ENCODE assay signal across 27 mouse cellular contexts in genomic region chr15:98626078-98626477, GRCm38 (mm10). TPM values are rescaled to one million over a fixed set of nuclear protein-coding genes. Genes with fewer than 3 reads are reported as not detected.
DNase-seq lines count a peak whose midpoint lies in the region; ATAC-seq and TF ChIP-seq lines count a peak whose summit lies in the region.
"Had no signal": no experiment of that assay in that cellular context is flagged by ENCODE, and none has a peak within 500 bp of the region (broad histone marks: within the 10 kb centered on the region; RNA-seq: fewer than 3 reads in every experiment).

No protein-coding gene starts in this region.

- intact Hi-C loops in heart, postnatal 10 days (cut with DNase I): no loop called here

- H3K27ac ChIP-seq in heart, postnatal 0 days (ENCODE audit: low read depth): no peak overlapping the region
- H3K27ac ChIP-seq in midbrain, embryonic 12.5 days (replicated peaks): no peak overlapping the region
- H3K27ac ChIP-seq in midbrain, embryonic 14.5 days (replicated peaks; ENCODE audit: low read depth, low read length): no peak overlapping the region
- H3K27ac ChIP-seq in hindbrain, embryonic 12.5 days: no peak overlapping the region
- H3K27ac ChIP-seq: embryonic facial prominence, embryonic 12.5 days; hindbrain, embryonic 13.5 days; layer of hippocampus, adult 2 months; liver, embryonic 14.5 days; lung, embryonic 15.5 days; midbrain, embryonic 13.5 days; neural tube, embryonic 15.5 days; stomach, postnatal 0 days had no signal

- no peak overlapping the region for H3K9ac ChIP-seq in heart, postnatal 0 days (replicated peaks; ENCODE audit: low read depth, low read length)
- no peak overlapping the region for H3K9ac ChIP-seq in midbrain, embryonic 12.5 days (replicated peaks)
- no peak overlapping the region for H3K9ac ChIP-seq in midbrain, embryonic 14.5 days (replicated peaks; ENCODE audit: low read length)
- H3K9ac ChIP-seq in hindbrain, embryonic 12.5 days: no peak overlapping the region
- H3K9ac ChIP-seq: embryonic facial prominence, embryonic 12.5 days; hindbrain, embryonic 13.5 days; liver, embryonic 14.5 days; lung, embryonic 15.5 days; midbrain, embryonic 13.5 days; neural tube, embryonic 15.5 days had no signal

- no peak for TF ChIP-seq CTCF in heart, postnatal 0 days (IDR thresholded peaks at IDR 0.05; ENCODE audit: low read depth)

- no peak overlapping the region for H3K4me3 ChIP-seq in heart, postnatal 0 days (ENCODE audit: low read depth, low read length)
- H3K4me3 ChIP-seq in midbrain, embryonic 12.5 days: no peak overlapping the region
- no peak overlapping the region for H3K4me3 ChIP-seq in midbrain, embryonic 14.5 days (replicated peaks; ENCODE audit: low read depth, low read length)
- no peak overlapping the region for H3K4me3 ChIP-seq in hindbrain, embryonic 12.5 days
- H3K4me3 ChIP-seq: embryonic facial prominence, embryonic 12.5 days; hindbrain, embryonic 13.5 days; layer of hippocampus, adult 2 months; lung, embryonic 15.5 days; midbrain, embryonic 13.5 days; neural tube, embryonic 15.5 days had no signal

- peak; percentile 55 for ATAC-seq in heart, postnatal 0 days (ENCODE audit: insufficient read depth, low read depth)
- ATAC-seq in midbrain, embryonic 12.5 days (ENCODE audit: low FRiP score, low read depth): no peak
- ATAC-seq in midbrain, embryonic 14.5 days (ENCODE audit: low FRiP score, low TSS enrichment): no peak
- no peak for ATAC-seq in hindbrain, embryonic 12.5 days (ENCODE audit: low FRiP score)
- ATAC-seq: forebrain, embryonic 16.5 days; inflammation-experienced regulatory T-cells, adult 6 months; midbrain, embryonic 13.5 days had no signal

- H3K9me3 ChIP-seq in heart, postnatal 0 days (replicated peaks; ENCODE audit: control insufficient read depth, low read length): no peaks in the 10 kb centered on the region; the same call in 1 of the 2 replicates
- H3K9me3 ChIP-seq in midbrain, embryonic 12.5 days: no peaks in the 10 kb centered on the region
- no peaks in the 10 kb centered on the region for H3K9me3 ChIP-seq in midbrain, embryonic 14.5 days (ENCODE audit: control insufficient read depth, low read length)
- no peaks in the 10 kb centered on the region for H3K9me3 ChIP-seq in hindbrain, embryonic 12.5 days (replicated peaks)
- H3K9me3 ChIP-seq: embryonic facial prominence, embryonic 12.5 days; hindbrain, embryonic 13.5 days; lung, embryonic 15.5 days; midbrain, embryonic 13.5 days; neural tube, embryonic 15.5 days had no signal

- no peak for TF ChIP-seq EP300 in heart, postnatal 0 days (IDR thresholded peaks at IDR 0.05; ENCODE audit: low read depth)

- peak overlapping the region; percentile 8; the same call in 1 of the 2 replicates for H3K4me2 ChIP-seq in heart, postnatal 0 days (ENCODE audit: low read depth, low read length)
- 0 out of 2 replicates have a peak overlapping the region, but pooled peaks have one; percentile 5 for H3K4me2 ChIP-seq in midbrain, embryonic 12.5 days (replicated peaks)
- no peak overlapping the region for H3K4me2 ChIP-seq in midbrain, embryonic 14.5 days (ENCODE audit: low read length)
- no peak overlapping the region for H3K4me2 ChIP-seq in hindbrain, embryonic 12.5 days (replicated peaks)
- H3K4me2 ChIP-seq: embryonic facial prominence, embryonic 12.5 days; heart, embryonic 11.5 days; hindbrain, embryonic 13.5 days; lung, embryonic 15.5 days; midbrain, embryonic 13.5 days; neural tube, embryonic 15.5 days had no signal

- 11% methylated on average over 8 of the region's 8 CpGs for WGBS in heart, postnatal 0 days
- 21% methylated on average over 8 of the region's 8 CpGs for WGBS in midbrain, embryonic 12.5 days
- WGBS in midbrain, embryonic 14.5 days: 20% methylated on average over 8 of the region's 8 CpGs
- 27% methylated on average over 8 of the region's 8 CpGs for WGBS in hindbrain, embryonic 12.5 days

- no peaks in the 10 kb centered on the region for H3K36me3 ChIP-seq in heart, postnatal 0 days (replicated peaks; ENCODE audit: control insufficient read depth, insufficient read depth, low read length)
- no peaks in the 10 kb centered on the region for H3K36me3 ChIP-seq in midbrain, embryonic 12.5 days
- H3K36me3 ChIP-seq in midbrain, embryonic 14.5 days (ENCODE audit: control insufficient read depth, insufficient read depth, low read length): no peaks in the 10 kb centered on the region
- H3K36me3 ChIP-seq in hindbrain, embryonic 12.5 days: no peaks in the 10 kb centered on the region
- H3K36me3 ChIP-seq: embryonic facial prominence, embryonic 12.5 days; hindbrain, embryonic 13.5 days; lung, embryonic 15.5 days; midbrain, embryonic 13.5 days; neural tube, embryonic 15.5 days had no signal

- H3K27me3 ChIP-seq in heart, postnatal 0 days (ENCODE audit: control insufficient read depth, insufficient read depth, low read length): peaks cover 17% of the 10 kb centered on the region
- H3K27me3 ChIP-seq in midbrain, embryonic 12.5 days: peaks cover 54% of the 10 kb centered on the region
- H3K27me3 ChIP-seq in midbrain, embryonic 14.5 days (ENCODE audit: control insufficient read depth, insufficient read depth, low read length): peaks cover 12% of the 10 kb centered on the region; the same call in 1 of the 2 replicates
- peaks cover 34% of the 10 kb centered on the region for H3K27me3 ChIP-seq in hindbrain, embryonic 12.5 days
- H3K27me3 ChIP-seq: neural tube, embryonic 15.5 days had no signal

- H3K4me1 ChIP-seq in heart, postnatal 0 days (ENCODE audit: control insufficient read depth, insufficient read depth): peaks cover 7% of the 10 kb centered on the region
- peaks cover 23% of the 10 kb centered on the region for H3K4me1 ChIP-seq in midbrain, embryonic 12.5 days
- H3K4me1 ChIP-seq in midbrain, embryonic 14.5 days (ENCODE audit: control insufficient read depth, insufficient read depth, low read length): peaks cover 12% of the 10 kb centered on the region
- peaks cover 34% of the 10 kb centered on the region for H3K4me1 ChIP-seq in hindbrain, embryonic 12.5 days

- no peak for DNase-seq in heart, postnatal 0 days (ENCODE audit: low spot score)
- DNase-seq in heart, postnatal 10 days: no peak
- DNase-seq in midbrain, embryonic 14.5 days: no peak
- DNase-seq in R1 (ENCODE audit: low read depth, low spot score): peak; percentile 77
- DNase-seq in adrenal gland, postnatal 25 days: no peak
- DNase-seq: adrenal gland, adult 8-10 months; cerebellum, adult 9-11 months; gastrocnemius, postnatal 36 days; kidney, postnatal 10 days; right cerebral cortex, postnatal 14 days had no signal

RNA-seq across cellular contexts. Expression of gene Cacnb3, which starts 4.6 kb away (rescaled TPM):
- 15.6 and 19.4 TPM in 2 replicates for total RNA-seq in heart, postnatal 0 days (2014; rRNA removed; ENCODE audit: low replicate concordance)
- 5.7 and 6.1 TPM in 2 replicates for polyA plus RNA-seq in heart, postnatal 0 days (2015; fragmentation: Nextera tagmentation; extraction: Ambion mirVana)
- 10 to 100 TPM; 13.6 to 14.0 TPM for total RNA-seq in heart, postnatal 10 days (2021)
- 86.2 and 99.6 TPM in 2 replicates for polyA plus RNA-seq in midbrain, embryonic 12.5 days (2016; fragmentation: Nextera tagmentation; extraction: Ambion mirVana)
- polyA plus RNA-seq in midbrain, embryonic 14.5 days (2014; fragmentation: Nextera tagmentation; extraction: Ambion mirVana): 130 and 136 TPM in 2 replicates
- 12.6 and 14.3 TPM in 2 replicates for total RNA-seq in adrenal gland, postnatal 25 days (2021)
- 110 and 113 TPM in 2 replicates for polyA plus RNA-seq in hindbrain, embryonic 12.5 days (2016; fragmentation: Nextera tagmentation; extraction: Ambion mirVana)

RNA-seq across cellular contexts. Expression of gene Adcy6, which starts 16.2 kb away (rescaled TPM):
- 200 and 216 TPM in 2 replicates for total RNA-seq in heart, postnatal 0 days (2014; rRNA removed; ENCODE audit: low replicate concordance)
- polyA plus RNA-seq in heart, postnatal 0 days (2015; fragmentation: Nextera tagmentation; extraction: Ambion mirVana): 29.2 and 33.5 TPM in 2 replicates
- total RNA-seq in heart, postnatal 10 days (2021): 100 to 1,000 TPM; 187 to 200 TPM
- 15.6 and 17.2 TPM in 2 replicates for polyA plus RNA-seq in midbrain, embryonic 12.5 days (2016; fragmentation: Nextera tagmentation; extraction: Ambion mirVana)
- polyA plus RNA-seq in midbrain, embryonic 14.5 days (2014; fragmentation: Nextera tagmentation; extraction: Ambion mirVana): 9.6 and 12.2 TPM in 2 replicates
- 42.7 and 48.9 TPM in 2 replicates for total RNA-seq in adrenal gland, postnatal 25 days (2021)
- polyA plus RNA-seq in hindbrain, embryonic 12.5 days (2016; fragmentation: Nextera tagmentation; extraction: Ambion mirVana): 15.9 and 18.6 TPM in 2 replicates

RNA-seq across cellular contexts. Expression of gene Ddx23, which starts 36.6 kb away (rescaled TPM):
- 25.1 and 32.7 TPM in 2 replicates for total RNA-seq in heart, postnatal 0 days (2014; rRNA removed; ENCODE audit: low replicate concordance)
- 11.8 and 12.9 TPM in 2 replicates for polyA plus RNA-seq in heart, postnatal 0 days (2015; fragmentation: Nextera tagmentation; extraction: Ambion mirVana)
- 10 to 100 TPM; 55.2 to 57.2 TPM for total RNA-seq in heart, postnatal 10 days (2021)
- polyA plus RNA-seq in midbrain, embryonic 12.5 days (2016; fragmentation: Nextera tagmentation; extraction: Ambion mirVana): 24.4 and 29.3 TPM in 2 replicates
- 17.7 and 24.9 TPM in 2 replicates for polyA plus RNA-seq in midbrain, embryonic 14.5 days (2014; fragmentation: Nextera tagmentation; extraction: Ambion mirVana)
- total RNA-seq in adrenal gland, postnatal 25 days (2021): 76.1 and 88.7 TPM in 2 replicates
- polyA plus RNA-seq in hindbrain, embryonic 12.5 days (2016; fragmentation: Nextera tagmentation; extraction: Ambion mirVana): 21.9 and 26.6 TPM in 2 replicates

RNA-seq across cellular contexts. Expression of gene Rnd1, which starts 51.2 kb away (rescaled TPM):
- total RNA-seq in heart, postnatal 0 days (2014; rRNA removed; ENCODE audit: low replicate concordance): 7.1 and 13.0 TPM in 2 replicates
- 1.0 and 1.1 TPM in 2 replicates for polyA plus RNA-seq in heart, postnatal 0 days (2015; fragmentation: Nextera tagmentation; extraction: Ambion mirVana)
- total RNA-seq in heart, postnatal 10 days (2021): 1 to 10 TPM in 1 of 2 experiments, under 1 TPM in 1; 0.84 to 1.9 TPM
- 8.0 and 8.3 TPM in 2 replicates for polyA plus RNA-seq in midbrain, embryonic 12.5 days (2016; fragmentation: Nextera tagmentation; extraction: Ambion mirVana)
- 7.4 and 9.2 TPM in 2 replicates for polyA plus RNA-seq in midbrain, embryonic 14.5 days (2014; fragmentation: Nextera tagmentation; extraction: Ambion mirVana)
- 1.5 TPM in 2 replicates for total RNA-seq in adrenal gland, postnatal 25 days (2021)
- polyA plus RNA-seq in hindbrain, embryonic 12.5 days (2016; fragmentation: Nextera tagmentation; extraction: Ambion mirVana): 6.4 and 6.5 TPM in 2 replicates

RNA-seq across cellular contexts. Expression of gene 4930415O20Rik, which starts 55.3 kb away (rescaled TPM):
- not detected in 2 replicates for total RNA-seq in heart, postnatal 0 days (2014; rRNA removed; ENCODE audit: low replicate concordance)
- 0.30 TPM in 1 of 2 replicates, not detected in the other for polyA plus RNA-seq in heart, postnatal 0 days (2015; fragmentation: Nextera tagmentation; extraction: Ambion mirVana)
- under 1 TPM in 1 of 2 experiments, not detected in 1; 0.53 TPM for total RNA-seq in heart, postnatal 10 days (2021)
- not detected in 2 replicates for polyA plus RNA-seq in midbrain, embryonic 12.5 days (2016; fragmentation: Nextera tagmentation; extraction: Ambion mirVana)
- 0.58 TPM in 1 of 2 replicates, not detected in the other for polyA plus RNA-seq in midbrain, embryonic 14.5 days (2014; fragmentation: Nextera tagmentation; extraction: Ambion mirVana)
- total RNA-seq in adrenal gland, postnatal 25 days (2021): not detected in 2 replicates
- polyA plus RNA-seq in hindbrain, embryonic 12.5 days (2016; fragmentation: Nextera tagmentation; extraction: Ambion mirVana): 0.43 and 0.46 TPM in 2 replicates
- total RNA-seq: adrenal gland, adult 8-10 months; layer of hippocampus, adult 2 months; left cerebral cortex, postnatal 25 days had no signal
- polyA plus RNA-seq: brain, embryonic 14.5 days; cortical plate, adult 2 months; embryonic facial prominence, embryonic 12.5 days; hindbrain, embryonic 13.5 days; inflammation-experienced regulatory T-cells, adult 6 months; liver, embryonic 14.5 days; lung, embryonic 15.5 days; midbrain, embryonic 13.5 days; neural tube, embryonic 15.5 days; thymus, postnatal 0 days had no signal

Comparison
In these comparisons a context has a peak if more than half of its experiments do, and no peak if none do; other contexts are left out.
1. H3K4me2 ChIP-seq: peak in heart, postnatal 0 days (single experiment) and midbrain, embryonic 12.5 days (single experiment); none in midbrain, embryonic 14.5 days (single experiment) and hindbrain, embryonic 12.5 days (single experiment).
2. RNA of gene Cacnb3, which starts 4.6 kb away (polyA plus RNA-seq): 130 to 136 TPM in midbrain, embryonic 14.5 days, 110 to 113 TPM in hindbrain, embryonic 12.5 days and 86.2 to 99.6 TPM in midbrain, embryonic 12.5 days; 5.7 to 6.1 TPM in heart, postnatal 0 days; every median in the first group is over 10 times any median in the second.